Mouse (Mus musculus) hindbrain, postnatal 0 days (tissue): ENCODE measurements around the gene Zfp866. TPM values are rescaled to one million over a fixed set of nuclear protein-coding genes. Genes with fewer than 3 reads are reported as not detected.

Experiments
- ATAC-seq: fragments of 200-750 bp; cut with Nextera tagmentation; 2 replicates; pipeline ENCODE4 v1.8.0; 2017; ENCODE audit warnings: mild to moderate bottlenecking, moderate TSS enrichment, moderate library complexity
- DNase-seq: peaks from one replicate; pipeline ENCODE4 v3.0.0-alpha.2; 2015; ENCODE audit warnings: low spot score
- H3K27ac ChIP-seq: fragments of 300-500 bp; sonication (generic); 2 replicates; pipeline ENCODE4 v1.5.1; 2014; ENCODE audit warnings: mild to moderate bottlenecking
- H3K27me3 ChIP-seq: fragments of 300-500 bp; sonication (generic); 2 replicates; pipeline ENCODE4 v1.6.1; 2014; ENCODE audit warnings: low read length, mixed read lengths; ENCODE audit not compliant: insufficient read depth
- H3K36me3 ChIP-seq: fragments of 300-500 bp; sonication (generic); 2 replicates; pipeline ENCODE4 v1.6.1; 2014; ENCODE audit warnings: low read length, mixed read lengths; ENCODE audit not compliant: insufficient read depth
- H3K4me1 ChIP-seq: fragments of 300-500 bp; sonication (generic); 2 replicates; pipeline ENCODE4 v1.6.1; 2014; ENCODE audit warnings: antibody characterized with exemption, low read length, mixed read lengths; ENCODE audit not compliant: insufficient read depth
- H3K4me2 ChIP-seq: fragments of 300-500 bp; sonication (generic); 2 replicates; pipeline ENCODE4 v1.6.1; 2014; ENCODE audit warnings: low read depth, mild to moderate bottlenecking, low read length, moderate library complexity, mixed read lengths
- H3K4me3 ChIP-seq: fragments of 300-500 bp; sonication (generic); 2 replicates; pipeline ENCODE4 v1.5.1; 2014; ENCODE audit warnings: low read length
- H3K9ac ChIP-seq: fragments of 300-500 bp; sonication (generic); replicated peaks from 2 replicates; pipeline ENCODE4 v1.6.1; 2014; ENCODE audit warnings: mild to moderate bottlenecking, low read length, moderate library complexity, mixed read lengths
- H3K9me3 ChIP-seq: fragments of 300-500 bp; sonication (generic); 2 replicates; pipeline ENCODE4 v1.6.1; 2016; ENCODE audit warnings: low read length, mixed read lengths
- CTCF ChIP-seq: IDR thresholded peaks from 2 replicates; pipeline ENCODE4 v1.5.1; 2016; ENCODE audit warnings: antibody characterized with exemption, control low read depth, low read depth
- WGBS: fragments of 180-500 bp; shearing (Covaris S2); extraction: QIAGEN DNeasy Blood & Tissue Kit; methylation state at CpG from one replicate; pipeline ENCODE4 v1.1.7; 2014; 5-methylcytosine and 5-hydroxymethylcytosine counted together
- polyA plus RNA-seq: library from polyadenylated mRNA; unstranded; fragments of >200 nt; fragmentation: Nextera tagmentation; extraction: Ambion mirVana; gene quantifications from 2 replicates; pipeline ENCODE4 v1.2.1, GENCODE M21; 2015
- total RNA-seq: library from RNA; depleted of rRNA; stranded (reverse); fragments of >200 nt; gene quantifications from 2 replicates; pipeline ENCODE4 v1.2.3, GENCODE M21; 2014

Zfp866 gene
- total and polyA plus RNA-seq, 2 experiments from 2014 or later: 18.5 to 38.6 TPM

- no peak for TF ChIP-seq CTCF
- 0 out of 2 replicates have a peak, but pooled peaks cover 10% of the 10 kb centered on the region for H3K36me3 ChIP-seq
These were observed 29.5 kb upstream of the Zfp866 start for GRCm38 (mm10) chr8:69820466-69820865.

GRCm38 (mm10) chr8:69815396-69815795, 24.4 kb upstream of the Zfp866 start:
- 89% methylated on average over 4 of the region's 4 CpGs for WGBS
- no peaks in the 10 kb centered on the region for H3K4me1 ChIP-seq

More at GRCm38 (mm10) chr8:69820466-69820865, 29.5 kb upstream of the Zfp866 start:
- no peak for ATAC-seq
- Histone ChIP-seq H3K27me3 (no peaks in the 10 kb centered on the region), H3K27ac (no peak overlapping the region), H3K9me3 (no peaks in the 10 kb centered on the region), H3K9ac (no peak overlapping the region), H3K4me2 (no peak overlapping the region), H3K4me3 (no peak overlapping the region), H3K4me1 (peaks cover 13% of the 10 kb centered on the region)
- no peak for DNase-seq
- WGBS: 78% methylated on average over 9 of the region's 9 CpGs

GRCm38 (mm10) chr8:69814881-69815280, 23.9 kb upstream of the Zfp866 start:
- Histone ChIP-seq H3K9ac (no peak overlapping the region), H3K27me3 (no peaks in the 10 kb centered on the region), H3K9me3 (no peaks in the 10 kb centered on the region), H3K4me1 (no peaks in the 10 kb centered on the region), H3K27ac (no peak overlapping the region), H3K4me3 (no peak overlapping the region), H3K36me3 (peaks cover 22% of the 10 kb centered on the region; the same call in 1 of the 2 replicates), H3K4me2 (no peak overlapping the region)
- 71% methylated on average over 2 of the region's 2 CpGs for WGBS
- TF ChIP-seq CTCF: no peak
- no peak for DNase-seq
- no peak for ATAC-seq

More at GRCm38 (mm10) chr8:69815396-69815795, 24.4 kb upstream of the Zfp866 start:
- TF ChIP-seq CTCF: no peak
- no peaks in the 10 kb centered on the region for H3K27me3 ChIP-seq
- no peak overlapping the region for H3K4me2 ChIP-seq
- DNase-seq (no peak), ATAC-seq (no peak)
- no peaks in the 10 kb centered on the region for H3K9me3 ChIP-seq
- no peak overlapping the region for H3K27ac ChIP-seq
- H3K9ac ChIP-seq: no peak overlapping the region
- peaks cover 22% of the 10 kb centered on the region; the same call in 1 of the 2 replicates for H3K36me3 ChIP-seq
- H3K4me3 ChIP-seq: no peak overlapping the region

- Histone ChIP-seq H3K27ac (no peak overlapping the region), H3K36me3 (peaks cover 44% of the 10 kb centered on the region), H3K4me2 (peak overlapping the region; percentile 62; the same call in 1 of the 2 replicates), H3K9me3 (no peaks in the 10 kb centered on the region), H3K4me1 (no peaks in the 10 kb centered on the region), H3K4me3 (no peak overlapping the region), H3K27me3 (no peaks in the 10 kb centered on the region), H3K9ac (no peak overlapping the region)
- no peak for TF ChIP-seq CTCF
- no peak for DNase-seq
- 60% methylated on average over 3 of the region's 3 CpGs for WGBS
- no peak for ATAC-seq
These were observed 18.8 kb upstream of the Zfp866 start for GRCm38 (mm10) chr8:69809820-69810219.

GRCm38 (mm10) chr8:69808864-69809403, 18.0 kb upstream of the Zfp866 start:
- WGBS: 3% methylated on average over 23 of the region's 23 CpGs
- TF ChIP-seq CTCF: peak; percentile 7; the same call in 1 of the 2 replicates
- Histone ChIP-seq H3K9ac (peak overlapping the region; percentile 58), H3K9me3 (no peaks in the 10 kb centered on the region), H3K36me3 (peaks cover 41% of the 10 kb centered on the region), H3K27ac (peak overlapping the region; percentile 52), H3K27me3 (no peaks in the 10 kb centered on the region), H3K4me1 (no peaks in the 10 kb centered on the region), H3K4me2 (peak overlapping the region; percentile 62), H3K4me3 (peak overlapping the region; percentile 46)
- ATAC-seq (peak; percentile 59), DNase-seq (peak; percentile 58)

GRCm38 (mm10) chr8:69808094-69808863, 17.3 kb upstream of the Zfp866 start, which contains the start of gene Gmip:
Gene Gmip (plus strand): TSS chr8:69808679.
- no peak for TF ChIP-seq CTCF
- peak within 1 kb of the TSS; percentile 58 for H3K9ac ChIP-seq
- no peaks in the 10 kb centered on the region for H3K27me3 ChIP-seq
- peak; percentile 50 for ATAC-seq
- peak within 1 kb of the TSS; percentile 62 for H3K4me2 ChIP-seq
- H3K27ac ChIP-seq: peak within 1 kb of the TSS; percentile 52
- DNase-seq: peak; percentile 71
- WGBS: 8% methylated on average over 28 of the region's 28 CpGs
- H3K9me3 ChIP-seq: no peaks in the 10 kb centered on the region
- H3K4me1 ChIP-seq: no peaks in the 10 kb centered on the region
- H3K4me3 ChIP-seq: peak within 1 kb of the TSS; percentile 46
- peaks cover 43% of the 10 kb centered on the region for H3K36me3 ChIP-seq
